ENCODE assay signal across 8 mouse cellular contexts in the genomic region with DNA sequence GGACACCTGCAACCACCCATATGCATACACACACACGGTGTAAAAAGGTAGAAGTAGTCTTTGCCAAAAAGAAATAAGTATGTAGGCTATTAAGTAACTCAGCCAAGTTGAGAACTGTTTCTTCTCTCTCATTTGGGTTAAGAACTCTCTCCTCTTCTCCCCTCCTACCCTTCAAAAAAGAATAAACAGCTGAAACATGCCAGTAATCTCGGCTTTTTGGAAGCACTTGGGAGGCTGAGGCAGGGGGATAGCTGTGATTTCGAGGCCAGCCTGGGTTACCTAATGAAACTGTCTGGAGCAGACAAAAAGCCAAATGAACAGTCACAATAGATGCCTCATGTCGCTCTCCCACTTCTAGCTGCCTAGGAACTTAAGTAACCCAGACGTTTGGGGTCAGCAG. TPM values are rescaled to one million over a fixed set of nuclear protein-coding genes. Genes with fewer than 3 reads are reported as not detected.
DNase-seq lines count a peak whose midpoint lies in the region; ATAC-seq and TF ChIP-seq lines count a peak whose summit lies in the region.

No protein-coding gene starts in this region.

- H3K9ac ChIP-seq in lung, embryonic 15.5 days: peak overlapping the region; percentile 56
- peak overlapping the region; percentile 76 for H3K9ac ChIP-seq in embryonic facial prominence, embryonic 13.5 days
- H3K9ac ChIP-seq in intestine, postnatal 0 days (ENCODE audit: low read depth, low read length): peak overlapping the region; percentile 49
- H3K9ac ChIP-seq in neural tube, embryonic 15.5 days (replicated peaks): peak overlapping the region; percentile 50

- H3K9me3 ChIP-seq in lung, embryonic 15.5 days: no peaks in the 10 kb centered on the region
- no peaks in the 10 kb centered on the region for H3K9me3 ChIP-seq in embryonic facial prominence, embryonic 13.5 days
- no peaks in the 10 kb centered on the region for H3K9me3 ChIP-seq in intestine, postnatal 0 days (ENCODE audit: control insufficient read depth)
- no peaks in the 10 kb centered on the region for H3K9me3 ChIP-seq in neural tube, embryonic 15.5 days (replicated peaks)

- peak overlapping the region; percentile 86 for H3K4me3 ChIP-seq in lung, embryonic 15.5 days
- peak overlapping the region; percentile 86 for H3K4me3 ChIP-seq in embryonic facial prominence, embryonic 13.5 days
- H3K4me3 ChIP-seq in intestine, postnatal 0 days (ENCODE audit: low read depth, low read length): peak overlapping the region; percentile 94
- peak overlapping the region; percentile 73 for H3K4me3 ChIP-seq in neural tube, embryonic 15.5 days (replicated peaks)
- H3K4me3 ChIP-seq in lung, adult 2 months (replicated peaks; ENCODE audit: extremely low read depth, low read depth, low read length): no peak overlapping the region

- no peak overlapping the region for H3K27ac ChIP-seq in lung, embryonic 15.5 days
- H3K27ac ChIP-seq in embryonic facial prominence, embryonic 13.5 days: no peak overlapping the region
- peak overlapping the region; percentile 41; the same call in 1 of the 2 replicates for H3K27ac ChIP-seq in intestine, postnatal 0 days (ENCODE audit: low read depth, low read length)
- peak overlapping the region; percentile 87; the same call in 1 of the 2 replicates for H3K27ac ChIP-seq in neural tube, embryonic 15.5 days (replicated peaks)

- 15% methylated on average over 5 of the region's 5 CpGs for WGBS in lung, embryonic 15.5 days
- WGBS in embryonic facial prominence, embryonic 13.5 days: 21% methylated on average over 5 of the region's 5 CpGs
- WGBS in intestine, postnatal 0 days: 17% methylated on average over 5 of the region's 5 CpGs
- WGBS in neural tube, embryonic 15.5 days: 25% methylated on average over 5 of the region's 5 CpGs
- 16% methylated on average over 5 of the region's 5 CpGs for whole genome bisulfite sequencing in lung, adult 2 months

- peaks cover 12% of the 10 kb centered on the region; the same call in 1 of the 2 replicates for H3K4me1 ChIP-seq in lung, embryonic 15.5 days
- peaks cover 8% of the 10 kb centered on the region for H3K4me1 ChIP-seq in embryonic facial prominence, embryonic 13.5 days
- peaks cover 4% of the 10 kb centered on the region; the same call in 1 of the 2 replicates for H3K4me1 ChIP-seq in intestine, postnatal 0 days (replicated peaks; ENCODE audit: control insufficient read depth, insufficient read depth, low read length)
- H3K4me1 ChIP-seq in neural tube, embryonic 15.5 days: peaks cover 15% of the 10 kb centered on the region
- no peaks in the 10 kb centered on the region for H3K4me1 ChIP-seq in lung, adult 2 months (ENCODE audit: control insufficient read depth, insufficient read depth, low read length)

- TF ChIP-seq CTCF in intestine, postnatal 0 days (IDR thresholded peaks at IDR 0.05; ENCODE audit: low read depth): no peak
- no peak for TF ChIP-seq CTCF in lung, adult 2 months (IDR thresholded peaks at IDR 0.05; ENCODE audit: insufficient read depth, low read length)

- no peak for DNase-seq in lung, adult 18-20 months
- DNase-seq in spleen, postnatal 14 days (ENCODE audit: low spot score in 2 of 2): no peak
- DNase-seq in adrenal gland, adult (ENCODE audit: inconsistent age in 2 of 2, low spot score in 1 of 2): no peak
- no peak for DNase-seq in lung, adult 2 months

- TF ChIP-seq POLR2A in lung, adult 2 months (IDR thresholded peaks at IDR 0.05; ENCODE audit: borderline replicate concordance, extremely low read depth, low read depth, low read length): no peak

- no peaks in the 10 kb centered on the region for H3K27me3 ChIP-seq in lung, embryonic 15.5 days
- H3K27me3 ChIP-seq in embryonic facial prominence, embryonic 13.5 days: no peaks in the 10 kb centered on the region
- no peaks in the 10 kb centered on the region for H3K27me3 ChIP-seq in intestine, postnatal 0 days (replicated peaks; ENCODE audit: control insufficient read depth, insufficient read depth, low read length)
- no peaks in the 10 kb centered on the region for H3K27me3 ChIP-seq in neural tube, embryonic 15.5 days (replicated peaks)

- ATAC-seq in lung, embryonic 15.5 days (ENCODE audit: borderline replicate concordance, extremely low read depth, low FRiP score, low TSS enrichment): no peak; the same call in 1 of the 2 replicates
- ATAC-seq in embryonic facial prominence, embryonic 13.5 days (ENCODE audit: insufficient number of reproducible peaks, insufficient read depth, low FRiP score, low TSS enrichment, low read depth): no peak
- ATAC-seq in intestine, postnatal 0 days: no peak
- peak; percentile 5; the same call in 1 of the 2 replicates for ATAC-seq in neural tube, embryonic 15.5 days (ENCODE audit: low FRiP score)

- 0 out of 2 replicates have a peak, but pooled peaks cover 10% of the 10 kb centered on the region for H3K36me3 ChIP-seq in lung, embryonic 15.5 days
- H3K36me3 ChIP-seq in embryonic facial prominence, embryonic 13.5 days: peaks cover 8% of the 10 kb centered on the region
- no peaks in the 10 kb centered on the region for H3K36me3 ChIP-seq in intestine, postnatal 0 days (ENCODE audit: control insufficient read depth, insufficient read depth)
- 0 out of 2 replicates have a peak, but pooled peaks cover 6% of the 10 kb centered on the region for H3K36me3 ChIP-seq in neural tube, embryonic 15.5 days

- peak overlapping the region; percentile 85 for H3K4me2 ChIP-seq in lung, embryonic 15.5 days
- H3K4me2 ChIP-seq in embryonic facial prominence, embryonic 13.5 days: peak overlapping the region; percentile 69
- H3K4me2 ChIP-seq in intestine, postnatal 0 days (replicated peaks; ENCODE audit: low read depth): peak overlapping the region; percentile 87
- peak overlapping the region; percentile 58 for H3K4me2 ChIP-seq in neural tube, embryonic 15.5 days

RNA-seq across cellular contexts. Expression of a gene that starts 0.7 kb away (rescaled TPM):
- polyA plus RNA-seq in lung, embryonic 15.5 days (2015; fragmentation: Nextera tagmentation; extraction: Ambion mirVana): 63.5 and 65.4 TPM in 2 replicates
- polyA plus RNA-seq in embryonic facial prominence, embryonic 13.5 days (2015; fragmentation: Nextera tagmentation; extraction: Ambion mirVana): 51.2 and 56.4 TPM in 2 replicates
- 69.8 and 70.9 TPM in 2 replicates for polyA plus RNA-seq in intestine, postnatal 0 days (2015; fragmentation: Nextera tagmentation; extraction: Ambion mirVana)
- polyA plus RNA-seq in neural tube, embryonic 15.5 days (2015; fragmentation: Nextera tagmentation; extraction: Ambion mirVana): 86.4 and 92.2 TPM in 2 replicates
- polyA plus RNA-seq in lung, adult 2 months (2012; rRNA removed): 89.6 and 90.7 TPM in 2 replicates

RNA-seq across cellular contexts. Expression of a gene that starts 42.2 kb away (rescaled TPM):
- polyA plus RNA-seq in lung, embryonic 15.5 days (2015; fragmentation: Nextera tagmentation; extraction: Ambion mirVana): not detected in 2 replicates
- polyA plus RNA-seq in embryonic facial prominence, embryonic 13.5 days (2015; fragmentation: Nextera tagmentation; extraction: Ambion mirVana): not detected in 2 replicates
- not detected in 2 replicates for polyA plus RNA-seq in intestine, postnatal 0 days (2015; fragmentation: Nextera tagmentation; extraction: Ambion mirVana)
- polyA plus RNA-seq in neural tube, embryonic 15.5 days (2015; fragmentation: Nextera tagmentation; extraction: Ambion mirVana): not detected in 2 replicates
- polyA plus RNA-seq in lung, adult 2 months (2012; rRNA removed): 10.5 and 12.4 TPM in 2 replicates

Comparison
In these comparisons a context has a peak if more than half of its experiments do, and no peak if none do; other contexts are left out.
1. RNA of a gene that starts 42.2 kb away (polyA plus RNA-seq): 10.5 to 12.4 TPM in lung, adult 2 months; not detected in lung, embryonic 15.5 days, not detected in embryonic facial prominence, embryonic 13.5 days, not detected in intestine, postnatal 0 days and not detected in neural tube, embryonic 15.5 days; every median in the first group is over 10 times any median in the second.
2. H3K27ac ChIP-seq: peak in intestine, postnatal 0 days (single experiment) and neural tube, embryonic 15.5 days (single experiment); none in lung, embryonic 15.5 days (single experiment) and embryonic facial prominence, embryonic 13.5 days (single experiment).
3. Peak in every context shown above with its lines, with median percentiles within 50 percentile points of each other: H3K4me2 ChIP-seq and H3K9ac ChIP-seq.